Mouse (Mus musculus): Measurements from ENCODE around the gene Gys1.
A peak's percentile ranks its signal among the peaks of the same experiment; 100 is the strongest.

The Gys1 gene

DNA sequence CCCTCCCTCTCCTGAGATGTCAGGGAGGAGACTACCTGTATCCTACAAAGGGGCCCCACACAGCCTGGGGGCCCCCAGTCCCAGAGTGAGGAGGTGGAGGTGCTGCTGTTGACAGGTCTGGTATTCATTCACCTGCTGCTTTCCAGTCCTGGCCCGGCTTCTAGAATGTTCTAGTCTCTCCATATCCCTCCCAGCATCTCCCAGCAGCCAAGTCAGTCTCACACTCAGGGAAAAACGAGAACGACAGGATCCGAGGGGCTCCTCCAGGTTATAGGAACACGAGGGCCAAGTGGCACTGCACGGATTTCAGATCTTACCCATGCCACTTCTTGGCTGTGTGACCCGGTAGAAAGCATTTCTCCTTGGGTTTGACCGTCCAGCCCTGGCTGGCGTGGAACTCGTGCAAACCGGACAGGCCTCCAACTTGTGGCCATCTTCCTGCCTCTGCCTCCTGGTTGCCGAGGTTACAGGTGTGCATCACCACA lies 19.9 kb upstream of the Gys1 start:
- DNase-seq = no peak

DNA sequence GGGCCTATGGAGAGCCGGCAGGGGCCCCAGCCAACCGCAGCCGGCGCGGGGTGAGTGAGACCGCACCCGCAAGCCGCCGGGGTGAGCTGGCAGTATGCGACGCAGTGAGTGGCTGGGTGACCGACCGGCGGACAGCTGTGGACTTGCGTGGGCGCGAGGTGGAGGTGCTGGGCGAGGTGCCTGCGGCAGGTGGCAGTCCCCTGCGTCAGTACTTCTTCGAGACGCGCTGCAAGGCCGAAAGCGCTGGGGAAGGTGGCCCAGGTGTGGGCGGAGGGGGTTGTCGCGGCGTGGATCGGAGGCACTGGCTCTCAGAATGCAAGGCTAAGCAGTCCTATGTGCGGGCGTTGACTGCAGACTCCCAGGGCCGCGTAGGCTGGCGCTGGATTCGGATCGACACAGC lies 19.0 kb upstream of the Gys1 start:
- no peak for DNase-seq

DNA sequence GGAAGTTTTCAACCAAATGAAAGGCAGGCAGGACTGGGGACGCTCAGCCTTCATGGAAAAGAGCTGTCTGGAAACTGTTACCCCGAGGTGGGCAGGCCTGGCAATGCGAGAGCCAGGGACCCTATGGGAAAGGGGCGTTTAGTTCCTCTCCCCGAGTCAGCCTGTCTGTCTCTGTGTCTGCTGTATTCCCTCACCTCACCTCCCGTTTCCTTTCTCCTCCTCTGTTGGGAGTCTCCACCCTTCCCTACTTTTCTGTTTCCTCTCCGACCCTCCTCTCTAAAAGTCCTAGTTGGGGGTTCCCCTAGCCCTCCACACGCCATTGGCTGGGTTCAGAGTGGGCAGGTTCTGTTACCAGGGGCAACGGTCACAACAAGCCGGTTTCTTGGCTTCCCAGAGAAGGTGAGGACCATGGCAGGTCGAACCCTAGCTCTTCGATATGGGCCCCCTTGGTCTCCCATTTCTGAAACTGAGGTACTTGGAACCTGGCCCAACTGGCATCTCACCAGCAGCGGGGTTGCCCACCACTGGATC lies 16.6 kb upstream of the Gys1 start:
- no peak for DNase-seq

DNA sequence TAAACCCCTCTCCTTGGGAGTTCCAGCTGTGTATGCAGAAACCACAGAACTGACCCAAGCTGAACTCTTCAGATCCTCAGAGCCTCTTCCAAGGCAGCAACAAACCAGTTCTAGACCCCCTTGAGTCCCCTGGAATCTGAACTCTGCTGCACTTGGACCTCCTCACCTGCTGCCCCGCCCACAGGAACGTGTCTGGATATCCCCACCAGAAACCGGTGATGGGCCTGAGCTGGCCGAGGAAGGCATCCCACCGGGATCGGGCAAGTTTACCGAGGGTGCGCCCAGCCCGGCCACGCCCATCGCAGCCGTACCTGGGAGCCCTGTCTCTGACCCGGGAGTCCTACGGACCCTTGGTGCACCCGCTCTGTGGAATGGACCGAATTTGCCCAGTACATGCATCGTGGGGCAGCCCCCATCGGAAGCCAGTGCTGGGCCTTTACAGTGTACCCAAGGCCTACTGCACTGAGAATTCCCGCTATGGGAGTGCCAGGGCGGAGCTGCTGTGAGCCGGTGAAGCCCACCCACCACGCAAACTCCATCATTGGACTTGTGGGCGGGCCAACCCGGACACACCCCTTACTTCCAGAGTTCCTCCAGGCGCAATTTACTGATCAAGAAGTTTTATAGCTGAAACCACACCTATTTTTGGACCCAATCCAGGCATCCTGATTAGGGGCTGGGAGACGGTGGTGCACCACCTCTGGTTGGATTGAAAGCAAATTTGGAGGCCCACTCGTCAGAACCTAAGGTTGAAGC lies 14.6 kb upstream of the Gys1 start:
- no peak for DNase-seq

DNA sequence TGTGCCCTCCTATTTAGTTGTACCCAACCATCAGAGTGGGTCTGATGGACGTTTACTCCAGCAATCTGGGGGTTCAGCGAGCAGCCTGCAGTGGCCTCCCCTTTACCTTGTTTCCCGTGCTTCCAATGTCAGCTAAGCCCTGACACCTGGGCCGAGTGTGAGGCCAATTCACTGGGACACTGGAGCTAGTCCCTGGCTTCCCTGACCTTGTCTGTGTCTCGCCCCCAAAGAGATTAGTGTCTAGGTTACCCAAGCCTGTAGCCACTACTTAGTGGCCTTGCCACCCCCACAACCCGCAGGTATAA lies 14.1 kb upstream of the Gys1 start, which contains the start of gene Lhb:
Gene Lhb, plus strand, starts transcription at position 206 of the 305 bp plus-strand sequence.
- no peak for DNase-seq

DNA sequence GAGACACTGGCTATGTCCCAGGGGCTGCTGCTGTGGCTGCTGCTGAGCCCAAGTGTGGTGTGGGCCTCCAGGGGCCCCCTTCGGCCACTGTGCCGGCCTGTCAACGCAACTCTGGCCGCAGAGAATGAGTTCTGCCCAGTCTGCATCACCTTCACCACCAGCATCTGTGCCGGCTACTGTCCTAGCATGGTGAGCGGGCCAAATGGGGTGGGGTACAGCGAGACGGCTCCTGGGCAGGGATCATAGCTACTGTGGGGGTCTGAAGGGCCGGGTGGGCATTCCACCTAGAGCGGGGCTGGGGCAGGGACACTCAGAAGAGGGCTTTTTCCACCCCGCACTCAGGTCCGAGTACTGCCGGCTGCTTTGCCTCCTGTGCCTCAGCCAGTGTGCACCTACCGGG lies 13.4 kb upstream of the Gys1 start:
- DNase-seq = no peak

DNA sequence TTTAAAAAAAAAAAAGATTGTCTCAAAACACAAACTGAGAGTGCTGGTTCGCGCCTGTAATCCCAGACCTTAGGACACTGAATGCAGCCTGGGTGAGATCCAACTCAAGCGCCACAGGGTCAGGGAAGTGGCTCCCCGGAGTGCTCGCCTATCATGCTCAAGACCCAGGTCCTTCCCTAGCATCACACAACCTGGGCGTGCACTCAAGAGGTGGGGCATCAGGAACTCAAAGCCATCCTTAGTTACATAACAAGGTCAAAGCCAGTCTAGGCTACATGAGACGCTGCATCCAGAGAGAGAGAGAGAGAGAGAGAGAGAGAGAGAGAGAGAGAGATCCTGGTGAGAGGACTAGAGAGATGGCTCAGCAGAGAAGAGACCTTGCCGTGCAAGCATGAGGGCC lies 8.1 kb upstream of the Gys1 start:
- no peak for DNase-seq

DNA sequence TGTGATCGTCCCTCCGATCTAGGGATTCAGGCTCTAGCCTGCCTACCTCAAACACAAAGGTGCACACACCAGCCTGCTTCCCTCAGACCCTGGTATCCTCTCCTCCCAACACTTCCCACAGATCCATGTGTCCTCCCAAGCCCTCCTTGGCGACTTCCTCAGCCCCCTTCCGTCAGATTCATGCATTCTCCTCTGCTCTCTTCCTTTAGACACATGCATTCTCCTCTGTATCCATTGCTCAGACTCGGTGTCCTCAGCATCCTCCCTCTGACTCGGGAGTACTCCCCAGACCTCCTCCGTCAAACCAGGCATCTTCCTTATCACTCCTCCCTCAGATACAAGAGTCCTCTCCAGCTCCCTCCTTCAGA lies 825 bp upstream of the Gys1 start:
- no peak for DNase-seq

DNA sequence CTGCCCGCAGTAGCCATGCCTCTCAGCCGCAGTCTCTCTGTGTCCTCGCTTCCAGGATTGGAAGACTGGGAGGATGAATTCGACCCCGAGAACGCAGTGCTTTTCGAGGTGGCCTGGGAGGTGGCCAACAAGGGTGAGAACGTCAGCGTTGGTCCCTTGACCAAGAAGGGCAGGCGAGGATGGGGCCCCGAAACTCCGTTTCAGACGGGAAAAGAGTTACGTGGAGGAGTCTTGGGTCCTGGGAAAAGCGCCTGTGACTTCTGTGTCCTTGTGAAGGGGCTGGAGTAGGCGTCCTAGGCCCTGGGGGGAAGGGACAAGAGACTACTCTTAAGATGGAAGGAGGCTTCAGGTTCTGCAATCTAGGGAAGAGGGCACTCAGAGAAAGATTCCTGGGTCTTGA lies 394 bp downstream of the Gys1 start:
- DNase-seq = no peak

DNA sequence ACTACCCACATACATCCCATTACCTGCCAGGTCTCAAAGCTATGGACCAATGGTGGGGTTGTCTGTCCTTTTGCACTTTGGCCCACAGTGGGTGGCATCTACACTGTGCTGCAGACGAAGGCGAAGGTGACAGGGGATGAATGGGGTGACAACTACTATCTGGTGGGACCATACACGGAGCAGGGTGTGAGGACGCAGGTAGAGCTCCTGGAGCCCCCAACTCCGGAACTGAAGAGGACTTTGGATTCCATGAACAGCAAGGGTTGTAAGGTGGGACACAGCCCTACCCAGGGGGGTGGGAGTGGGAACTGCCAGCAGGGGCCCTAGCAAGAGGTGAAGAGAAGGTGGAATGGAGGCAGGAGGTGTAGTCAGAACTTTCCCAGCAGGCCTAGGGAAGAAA lies 1.8 kb downstream of the Gys1 start:
- peak; percentile 51 for DNase-seq

DNA sequence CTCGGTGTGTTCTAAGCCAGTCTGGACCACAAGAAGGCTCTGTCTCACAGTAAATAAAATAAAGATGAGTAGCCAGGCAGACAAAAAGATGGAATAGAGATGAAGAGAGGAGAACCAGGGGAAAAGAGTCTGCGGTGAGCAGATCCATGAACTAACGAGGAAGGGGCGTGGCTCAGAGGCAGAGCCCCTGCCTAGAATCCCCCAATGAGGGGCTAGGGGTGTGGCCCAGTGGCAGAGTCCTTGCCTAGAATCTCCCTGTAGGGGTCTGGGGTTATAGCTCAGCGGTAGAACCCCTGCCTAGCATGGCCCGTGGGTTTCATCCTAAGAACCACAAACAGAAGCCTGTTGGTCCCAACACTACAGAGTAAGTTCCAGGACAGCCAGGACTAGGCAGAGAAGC lies 2.4 kb downstream of the Gys1 start:
- DNase-seq = peak; percentile 39

DNA sequence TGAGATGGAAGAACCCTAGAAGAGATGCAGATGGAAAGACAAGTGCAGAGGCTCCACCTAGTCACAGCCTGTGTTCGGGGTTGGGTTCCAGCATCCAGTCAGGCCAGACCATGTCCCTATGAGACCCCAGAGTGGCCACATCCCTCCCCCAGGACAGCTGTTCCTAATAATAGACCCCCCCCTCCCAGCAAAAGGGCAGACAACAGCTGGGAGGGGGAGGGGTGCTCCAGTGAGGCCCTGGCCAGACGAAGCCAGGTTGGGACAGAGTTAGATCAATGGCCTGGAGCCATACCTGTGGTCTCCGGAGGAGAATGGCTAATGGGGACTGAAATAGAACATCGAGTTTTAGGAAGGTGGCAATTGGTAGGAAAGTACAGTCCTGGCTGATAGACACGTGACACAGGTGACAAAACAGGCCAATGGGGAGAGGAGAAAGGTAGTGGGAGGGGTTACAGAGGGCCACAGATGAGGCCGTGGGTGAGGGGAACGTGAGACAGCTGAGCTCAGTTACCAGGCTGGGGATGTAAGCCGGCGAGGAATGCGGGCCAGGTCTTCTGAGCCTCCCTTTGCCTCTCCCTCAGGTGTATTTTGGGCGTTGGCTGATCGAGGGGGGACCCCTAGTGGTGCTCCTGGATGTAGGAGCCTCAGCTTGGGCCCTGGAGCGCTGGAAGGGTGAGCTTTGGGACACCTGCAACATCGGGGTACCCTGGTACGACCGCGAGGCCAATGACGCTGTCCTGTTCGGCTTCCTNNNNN lies 3.1 kb downstream of the Gys1 start, which contains the start of gene Ruvbl2:
Gene Ruvbl2, minus strand, starts transcription at position 576 of the 756 bp plus-strand sequence.
- DNase-seq = peak; percentile 56

DNA sequence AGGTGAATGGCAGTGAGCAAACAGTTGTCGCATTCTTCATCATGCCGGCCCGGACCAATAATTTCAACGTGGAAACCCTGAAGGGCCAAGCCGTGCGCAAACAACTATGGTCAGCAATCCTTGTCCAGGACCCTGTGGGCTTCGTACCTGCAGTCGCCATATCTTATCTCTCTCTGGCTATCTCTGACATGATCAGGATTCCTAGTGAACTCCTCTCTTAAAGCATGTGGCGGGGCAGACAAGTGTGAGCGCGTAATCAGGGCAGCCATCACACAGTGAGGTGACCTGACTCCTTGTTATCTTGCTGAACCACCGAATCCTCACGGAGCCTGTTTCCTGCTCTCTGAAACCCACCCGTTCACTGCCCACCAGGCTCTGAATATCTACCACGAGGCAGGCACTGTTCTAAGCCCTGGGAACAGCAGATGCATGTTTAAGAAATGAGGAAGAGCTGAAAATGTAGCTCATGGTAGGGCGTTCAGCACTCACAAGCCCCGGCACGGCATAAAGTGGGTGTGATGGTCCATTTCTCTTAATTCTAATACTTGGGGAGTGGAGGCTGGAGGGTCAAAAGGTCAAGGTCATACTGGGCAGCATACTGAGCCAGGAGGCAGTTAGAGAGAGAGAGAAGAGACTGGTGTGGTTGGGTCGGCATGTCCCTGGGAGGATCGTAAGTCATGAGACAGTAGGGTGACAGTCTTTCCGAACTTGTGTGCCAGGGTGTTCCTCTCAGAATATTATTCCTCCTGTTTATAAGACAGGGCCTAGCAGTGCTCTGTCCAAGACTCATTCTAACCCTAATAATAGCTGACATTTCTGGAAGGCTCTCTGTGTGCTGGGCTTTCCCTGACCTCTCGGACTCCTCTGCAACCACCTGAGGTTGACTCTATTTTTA lies 9.1 kb downstream of the Gys1 start:
- DNase-seq = no peak

DNA sequence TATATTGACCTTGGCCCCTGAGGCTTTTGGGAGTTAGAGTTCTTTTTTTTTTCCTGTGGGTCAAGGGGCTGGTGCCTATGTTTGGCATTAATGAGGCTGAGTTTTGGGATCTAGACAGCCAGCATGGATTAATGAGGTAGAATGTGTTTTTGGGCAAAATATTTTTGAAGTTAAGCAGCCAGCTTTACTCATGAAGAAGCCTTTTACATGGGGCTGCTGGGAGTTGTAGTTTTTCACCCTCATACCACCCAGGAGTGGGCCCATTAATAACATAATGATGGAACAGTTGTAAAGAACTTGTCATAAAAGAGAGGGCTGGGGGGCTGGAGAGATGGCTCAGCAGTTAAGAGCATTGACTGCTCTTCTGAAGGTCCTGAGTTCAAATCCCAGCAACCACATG lies 11.9 kb downstream of the Gys1 start:
- DNase-seq = no peak

DNA sequence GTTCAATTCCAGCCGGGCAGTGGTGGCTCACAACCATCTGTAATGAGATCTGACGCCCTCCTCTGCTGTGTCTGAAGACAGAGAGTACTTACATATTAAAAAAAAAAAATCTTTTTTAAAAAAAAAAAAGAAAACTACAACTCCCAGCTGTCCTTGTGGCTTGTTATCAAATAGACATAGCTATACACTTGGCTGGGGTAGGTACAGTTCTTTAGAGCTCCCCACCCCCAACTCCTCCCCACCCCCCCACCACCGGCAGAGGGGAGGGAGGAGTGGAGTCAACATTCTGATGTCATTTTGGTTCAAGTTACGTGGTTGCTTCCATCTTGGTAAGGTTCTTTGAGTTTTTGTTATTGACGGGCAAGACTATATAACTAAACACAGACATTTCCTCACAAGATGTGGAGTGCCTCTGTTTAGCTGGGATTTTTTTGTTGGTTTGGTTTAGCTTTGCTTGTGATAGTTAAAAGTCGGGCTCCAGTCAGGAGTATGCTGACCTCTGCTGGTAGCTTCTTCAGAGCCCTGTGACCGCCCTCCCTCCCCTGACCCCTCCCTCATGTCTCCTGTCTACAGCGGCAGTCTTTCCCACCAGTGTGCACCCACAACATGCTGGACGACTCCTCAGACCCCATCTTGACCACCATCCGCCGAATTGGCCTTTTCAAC lies 12.8 kb downstream of the Gys1 start:
- no peak for DNase-seq

DNA sequence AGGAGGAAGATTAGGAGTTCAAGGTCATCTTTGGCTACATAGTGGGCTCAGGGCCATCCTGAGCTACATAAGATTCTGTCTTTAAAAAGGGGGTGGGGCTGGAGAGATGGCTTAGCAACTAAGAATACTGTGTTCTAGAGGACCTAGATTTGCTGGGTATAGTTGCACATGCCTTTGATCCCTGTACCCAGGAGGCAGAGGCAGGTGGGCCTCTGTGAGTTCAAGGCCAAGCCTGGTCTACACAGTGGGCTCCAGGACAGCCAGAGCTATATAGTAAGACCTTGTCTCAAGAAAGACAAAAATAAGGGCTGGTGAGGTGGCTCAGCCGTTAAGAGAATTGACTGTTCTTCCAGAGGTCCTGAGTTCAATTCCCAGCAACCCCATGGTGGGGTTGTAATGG lies 15.3 kb downstream of the Gys1 start:
- no peak for DNase-seq

DNA sequence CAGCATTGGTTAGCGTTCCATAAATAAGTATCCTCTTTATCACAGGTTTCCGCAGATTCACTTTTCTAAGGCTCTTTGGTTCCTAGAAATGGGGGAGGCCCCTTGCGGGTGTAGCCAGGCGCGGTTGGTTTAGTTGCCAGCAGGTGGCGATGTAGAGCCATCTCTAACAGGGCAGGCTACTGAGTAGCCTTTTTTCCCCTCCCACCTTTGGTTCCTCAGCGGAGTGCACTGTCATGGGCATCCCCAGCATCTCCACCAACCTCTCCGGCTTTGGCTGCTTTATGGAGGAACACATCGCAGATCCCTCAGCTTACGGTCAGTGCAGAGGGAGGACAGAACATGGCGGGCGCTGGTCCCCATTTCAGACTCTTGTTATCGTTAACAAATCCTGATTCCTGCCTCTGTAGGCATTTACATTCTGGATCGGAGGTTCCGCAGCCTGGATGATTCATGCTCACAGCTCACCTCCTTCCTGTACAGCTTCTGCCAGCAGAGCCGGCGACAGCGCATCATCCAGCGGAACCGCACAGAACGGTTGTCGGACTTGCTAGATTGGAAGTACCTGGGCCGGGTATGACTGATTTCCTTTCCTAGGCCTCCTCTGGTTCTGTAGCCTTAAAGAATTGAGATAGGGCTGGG lies 16.8 kb downstream of the Gys1 start:
- DNase-seq = peak; percentile 88

DNA sequence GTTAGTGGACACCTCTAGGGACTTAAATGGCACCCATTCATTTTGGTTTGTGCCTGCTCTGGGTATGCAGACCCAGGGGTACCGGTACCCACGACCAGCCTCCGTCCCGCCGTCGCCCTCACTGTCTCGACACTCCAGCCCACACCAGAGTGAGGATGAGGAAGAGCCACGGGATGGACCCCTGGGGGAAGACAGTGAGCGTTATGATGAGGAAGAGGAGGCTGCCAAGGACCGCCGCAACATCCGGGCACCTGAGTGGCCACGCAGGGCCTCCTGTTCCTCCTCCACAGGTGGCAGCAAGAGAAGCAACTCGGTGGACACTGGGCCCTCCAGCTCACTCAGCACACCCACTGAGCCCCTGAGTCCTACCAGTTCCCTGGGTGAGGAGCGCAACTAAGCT lies 20.3 kb downstream of the Gys1 start:
- DNase-seq = no peak

DNA sequence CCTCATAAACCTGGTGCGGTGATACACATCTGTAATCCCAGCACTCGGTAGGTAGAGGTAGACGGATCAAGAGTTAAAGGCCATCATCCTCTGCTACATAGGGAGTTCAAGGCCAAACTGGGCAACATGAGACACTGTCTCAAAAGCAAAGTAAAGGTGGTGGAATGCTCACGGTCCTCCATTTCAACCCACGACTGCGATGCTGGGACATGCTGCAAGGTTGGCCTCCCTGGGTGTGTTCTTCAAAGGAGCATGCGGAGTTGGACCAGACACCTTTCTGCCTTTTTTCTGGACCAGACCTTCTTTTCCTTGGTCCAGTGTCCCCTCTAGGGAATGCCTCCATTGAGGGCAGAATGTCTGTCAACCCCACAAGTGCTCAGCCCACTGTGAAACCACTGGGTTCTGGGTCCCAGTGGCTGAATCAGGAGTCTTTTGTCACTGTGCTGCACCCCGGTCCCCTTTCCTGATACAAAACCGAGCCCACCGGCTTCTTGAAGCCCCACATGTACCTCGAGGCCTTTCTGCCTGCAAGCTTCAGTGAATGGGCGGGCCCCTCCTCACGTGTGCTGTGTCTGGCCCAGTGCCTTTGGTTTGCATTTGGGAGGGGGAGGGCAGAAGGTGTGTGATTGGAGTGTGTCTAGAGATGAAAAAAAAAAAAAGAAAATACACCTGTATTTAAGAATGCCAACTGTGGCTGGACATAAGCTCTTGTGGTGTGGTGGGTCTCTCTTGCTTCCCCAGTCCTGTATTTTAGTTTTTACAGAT lies 21.5 kb downstream of the Gys1 start:
- no peak for DNase-seq

DNA sequence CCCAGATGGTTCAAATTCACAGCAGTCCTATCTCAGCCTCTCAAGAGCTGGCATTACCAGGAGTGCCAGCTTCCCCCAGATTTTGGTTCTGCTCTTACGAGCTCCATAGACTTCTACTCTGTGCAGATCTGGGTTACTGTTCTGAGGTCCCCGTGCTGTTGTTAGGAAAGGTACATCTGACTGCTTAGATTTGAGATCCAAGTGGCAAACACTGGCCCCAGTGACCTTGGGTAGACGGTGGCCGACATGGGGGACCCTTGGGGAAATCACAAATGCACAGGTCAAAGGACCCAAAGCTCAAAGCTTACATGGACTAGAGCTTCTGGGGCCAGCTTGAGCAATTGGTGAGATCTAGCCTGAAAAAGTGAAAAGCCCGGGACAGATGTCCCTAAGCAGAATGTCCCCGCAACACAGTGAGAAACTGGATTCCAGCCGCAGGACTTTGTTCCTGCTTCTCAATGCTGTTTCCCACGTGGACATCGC lies 22.1 kb downstream of the Gys1 start:
- no peak for DNase-seq
